Mouse (Mus musculus): Measurements from ENCODE around the gene Trim15.

DNA sequence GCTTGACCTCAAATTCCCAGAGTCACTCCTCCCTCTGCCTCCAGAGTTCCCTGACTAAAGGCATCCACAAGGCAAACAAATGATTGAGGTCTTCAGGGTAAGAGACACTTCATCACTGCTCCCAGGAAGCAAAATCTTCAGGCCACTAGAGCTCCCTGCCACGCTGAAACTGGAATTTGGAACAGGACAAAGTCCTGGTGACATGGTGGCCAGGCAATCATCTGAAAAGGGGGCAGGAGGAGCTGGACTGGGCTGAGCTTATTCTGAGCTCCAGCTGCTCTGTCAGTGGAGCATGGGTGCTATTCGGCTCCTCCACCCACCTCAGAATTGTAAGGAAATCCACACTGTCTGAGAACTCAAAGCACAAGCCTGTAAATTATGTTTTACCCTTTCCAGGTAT lies 45.0 kb upstream of the Trim15 start:
- no peak for TF ChIP-seq CTCF (IDR thresholded peaks at IDR 0.05; ENCODE audit: low read depth, low read length)
- TF ChIP-seq POLR2A (IDR thresholded peaks at IDR 0.05; ENCODE audit: extremely low read depth, insufficient read depth, low read length) = no peak
